Mouse (Mus musculus) inflammation-experienced regulatory T-cells, adult 16 weeks (primary cell): ENCODE results near the gene Naxe. TPM values are rescaled to one million over a fixed set of nuclear protein-coding genes. Genes with fewer than 3 reads are reported as not detected.

Source experiments
- polyA plus RNA-seq: library from polyadenylated mRNA; unstranded; fragments of 100-300 nt; shearing (Covaris generic); gene quantifications from one replicate; pipeline ENCODE4 v1.2.1, GENCODE M21; 2017

Naxe gene
- polyA plus RNA-seq = 109 TPM

GRCm38 (mm10) chr3:88057902-88058696 lies at the start of gene Naxe:
Gene Naxe (minus strand): TSS chr3:88058495.

GRCm38 (mm10) chr3:88081345-88082223 lies 23.3 kb upstream of the Naxe start, which contains the start of gene Iqgap3:
Gene Iqgap3 (plus strand): TSS chr3:88081971.

GRCm38 (mm10) chr3:88078204-88078603 lies 19.9 kb upstream of the Naxe start, which contains the start of gene Ttc24:
Gene Ttc24 (minus strand): TSS chr3:88078304.

GRCm38 (mm10) chr3:88042661-88043421 lies 15.5 kb downstream of the Naxe start, which contains the start of gene Gpatch4:
Gene Gpatch4 (plus strand): TSS chr3:88043108.

GRCm38 (mm10) chr3:88027434-88028186 lies 30.7 kb downstream of the Naxe start, which contains the start of gene Hapln2:
Gene Hapln2 (minus strand): TSS chr3:88027583.

Other genes with a start within 250 kb of the Naxe start
- gene Pear1, start 234.2 kb downstream of the Naxe start, polyA plus RNA-seq = 160 TPM
- gene Sh2d2a, start 211.7 kb downstream of the Naxe start, polyA plus RNA-seq = 313 TPM
- 13.7 TPM for gene Prcc, start 172.9 kb downstream of the Naxe start, polyA plus RNA-seq
- gene Hdgf, start 152.2 kb downstream of the Naxe start, polyA plus RNA-seq = 29.0 TPM
- 128 TPM for gene Mrpl24, start 139.0 kb downstream of the Naxe start, polyA plus RNA-seq
- 9.4 TPM for gene Isg20l2, start 128.2 kb downstream of the Naxe start, polyA plus RNA-seq
- 26.0 TPM for gene Rrnad1, start 127.8 kb downstream of the Naxe start, polyA plus RNA-seq
- gene Crabp2, start 109.8 kb downstream of the Naxe start, polyA plus RNA-seq = not detected
- not detected for gene Nes, start 87.4 kb downstream of the Naxe start, polyA plus RNA-seq
- not detected for gene Bcan, start 58.3 kb downstream of the Naxe start, polyA plus RNA-seq
- gene Hapln2, start 30.9 kb downstream of the Naxe start, polyA plus RNA-seq = not detected
- 36.8 TPM for gene Gpatch4, start 15.4 kb downstream of the Naxe start, polyA plus RNA-seq
- not detected for gene Ttc24, start 19.8 kb upstream of the Naxe start, polyA plus RNA-seq
- 0.85 TPM for gene Iqgap3, start 23.5 kb upstream of the Naxe start, polyA plus RNA-seq
- 25.6 TPM for gene Mef2d, start 83.9 kb upstream of the Naxe start, polyA plus RNA-seq
- not detected for gene Rhbg, start 196.2 kb upstream of the Naxe start, polyA plus RNA-seq
- gene Gm38392, start 228.7 kb upstream of the Naxe start, polyA plus RNA-seq = not detected
- gene Tsacc, start 238.5 kb upstream of the Naxe start, polyA plus RNA-seq = 9.0 TPM
- gene Cct3, start 238.6 kb upstream of the Naxe start, polyA plus RNA-seq = 333 TPM